Mouse (Mus musculus) erythroblast, embryonic 14.5 days (primary cell): ENCODE measurements around the gene Usp30. TPM values are rescaled to one million over a fixed set of nuclear protein-coding genes. Genes with fewer than 3 reads are reported as not detected.

Source experiments
- H3K27me3 ChIP-seq: 2 replicates; pipeline ENCODE4 v1.6.1; 2012; ENCODE audit warnings: inconsistent platforms; ENCODE audit not compliant: control insufficient read depth
- H3K36me3 ChIP-seq: 2 replicates; pipeline ENCODE4 v1.6.1; 2012; ENCODE audit warnings: mild to moderate bottlenecking, inconsistent platforms; ENCODE audit not compliant: control insufficient read depth
- H3K4me1 ChIP-seq: 2 replicates; pipeline ENCODE4 v1.6.1; 2012; ENCODE audit warnings: inconsistent platforms; ENCODE audit not compliant: control insufficient read depth
- H3K4me3 ChIP-seq: replicated peaks from 2 replicates; pipeline ENCODE3; 2012; ENCODE audit warnings: moderate library complexity, mild to moderate bottlenecking, inconsistent platforms
- H3K9me3 ChIP-seq: 2 replicates; pipeline ENCODE4 v1.6.1; 2012; ENCODE audit warnings: low read length, inconsistent platforms, mixed read lengths; ENCODE audit not compliant: control insufficient read depth
- GATA1 ChIP-seq: IDR thresholded peaks from 2 replicates; pipeline ENCODE4 v1.6.1; 2012; ENCODE audit warnings: low read length, inconsistent platforms, mixed read lengths
- TAL1 ChIP-seq: IDR thresholded peaks from 3 replicates; pipeline ENCODE4 v1.6.1; 2012; ENCODE audit warnings: low read length, inconsistent platforms, mixed read lengths
- polyA plus RNA-seq: library from polyadenylated mRNA; stranded (reverse); fragments of >175 nt; gene quantifications from 2 replicates; pipeline ENCODE4 v1.2.3, GENCODE M21; 2012

The Usp30 gene
- 0.05 and 0.10 TPM in 2 replicates for polyA plus RNA-seq

- Histone ChIP-seq H3K4me3 (no peak within 1 kb of the TSS), H3K9me3 (no peaks in the 10 kb centered on the region), H3K4me1 (no peaks in the 10 kb centered on the region), H3K27me3 (no peaks in the 10 kb centered on the region), H3K36me3 (no peaks in the 10 kb centered on the region)
- no peak for TF ChIP-seq TAL1
Measured at GRCm38 (mm10) chr5:114065161-114065560, at the start of gene Usp30. Gene Usp30, plus strand, starts transcription at chr5:114065461.

- Histone ChIP-seq H3K27me3 (peaks cover 6% of the 10 kb centered on the region), H3K4me1 (peaks cover 7% of the 10 kb centered on the region), H3K36me3 (no peaks in the 10 kb centered on the region), H3K4me3 (no peak overlapping the region), H3K9me3 (no peaks in the 10 kb centered on the region)
- TF ChIP-seq TAL1 (no peak), GATA1 (no peak)
Measured at GRCm38 (mm10) chr5:114024390-114024789, 40.9 kb upstream of the Usp30 start.

- Histone ChIP-seq H3K36me3 (no peaks in the 10 kb centered on the region), H3K4me3 (no peak overlapping the region), H3K27me3 (peaks cover 6% of the 10 kb centered on the region), H3K4me1 (peaks cover 7% of the 10 kb centered on the region), H3K9me3 (no peaks in the 10 kb centered on the region)
- TF ChIP-seq GATA1, result no peak
- TF ChIP-seq TAL1, result no peak
Measured at GRCm38 (mm10) chr5:114024885-114025284, 40.4 kb upstream of the Usp30 start.

- peaks cover 3% of the 10 kb centered on the region for H3K4me1 ChIP-seq
- no peak overlapping the region for H3K4me3 ChIP-seq
- H3K27me3 ChIP-seq, result peaks cover 6% of the 10 kb centered on the region
- H3K36me3 ChIP-seq, result no peaks in the 10 kb centered on the region
- peaks cover 12% of the 10 kb centered on the region; the same call in 1 of the 2 replicates for H3K9me3 ChIP-seq
- no peak for TF ChIP-seq TAL1
- TF ChIP-seq GATA1, result no peak
Measured at GRCm38 (mm10) chr5:114027217-114027944, 37.9 kb upstream of the Usp30 start.

- Histone ChIP-seq H3K27me3 (peaks cover 9% of the 10 kb centered on the region), H3K36me3 (no peaks in the 10 kb centered on the region)
- TF ChIP-seq TAL1 (no peak), GATA1 (no peak)
Measured at GRCm38 (mm10) chr5:114028111-114028510, 37.1 kb upstream of the Usp30 start.

GRCm38 (mm10) chr5:114030652-114031051 lies 34.6 kb upstream of the Usp30 start:
- Histone ChIP-seq H3K36me3 (no peaks in the 10 kb centered on the region), H3K9me3 (peaks cover 15% of the 10 kb centered on the region; the same call in 1 of the 2 replicates), H3K27me3 (peaks cover 6% of the 10 kb centered on the region; the same call in 1 of the 2 replicates), H3K4me1 (no peaks in the 10 kb centered on the region), H3K4me3 (no peak overlapping the region)
- TF ChIP-seq GATA1, result no peak
- no peak for TF ChIP-seq TAL1

More at GRCm38 (mm10) chr5:114028111-114028510, 37.1 kb upstream of the Usp30 start:
- H3K4me1 ChIP-seq, result peaks cover 3% of the 10 kb centered on the region
- peaks cover 15% of the 10 kb centered on the region; the same call in 1 of the 2 replicates for H3K9me3 ChIP-seq
- no peak overlapping the region for H3K4me3 ChIP-seq

GRCm38 (mm10) chr5:114032161-114032763 lies 33.0 kb upstream of the Usp30 start:
- TF ChIP-seq TAL1 (no peak), GATA1 (no peak)
- no peaks in the 10 kb centered on the region for H3K36me3 ChIP-seq
- peaks cover 6% of the 10 kb centered on the region; the same call in 1 of the 2 replicates for H3K27me3 ChIP-seq
- H3K4me1 ChIP-seq, result no peaks in the 10 kb centered on the region
- H3K4me3 ChIP-seq, result no peak overlapping the region
- peaks cover 15% of the 10 kb centered on the region; the same call in 1 of the 2 replicates for H3K9me3 ChIP-seq

- H3K36me3 ChIP-seq, result no peaks in the 10 kb centered on the region
- peaks cover 6% of the 10 kb centered on the region; the same call in 1 of the 2 replicates for H3K27me3 ChIP-seq
- peaks cover 15% of the 10 kb centered on the region; the same call in 1 of the 2 replicates for H3K9me3 ChIP-seq
- no peaks in the 10 kb centered on the region for H3K4me1 ChIP-seq
- TF ChIP-seq GATA1, result no peak
- no peak for TF ChIP-seq TAL1
- H3K4me3 ChIP-seq, result no peak overlapping the region
Measured at GRCm38 (mm10) chr5:114034393-114034792, 30.9 kb upstream of the Usp30 start.

- Histone ChIP-seq H3K27me3 (peaks cover 6% of the 10 kb centered on the region; the same call in 1 of the 2 replicates), H3K4me1 (no peaks in the 10 kb centered on the region), H3K4me3 (no peak overlapping the region), H3K9me3 (peaks cover 15% of the 10 kb centered on the region; the same call in 1 of the 2 replicates), H3K36me3 (no peaks in the 10 kb centered on the region)
- TF ChIP-seq TAL1, result no peak
- no peak for TF ChIP-seq GATA1
Measured at GRCm38 (mm10) chr5:114035111-114035510, 30.1 kb upstream of the Usp30 start.
